Mouse (Mus musculus) ES-E14 (cell line): ENCODE data around the gene Fkbp10. TPM values are rescaled to one million over a fixed set of nuclear protein-coding genes. Genes with fewer than 3 reads are reported as not detected.

Source experiments
- DNase-seq: peaks from one replicate; pipeline ENCODE4 v3.0.0-alpha.2; 2013; ENCODE audit warnings: low read depth, low spot score
- H3K27ac ChIP-seq: 2 replicates; pipeline ENCODE4 v1.5.1; 2012; ENCODE audit warnings: low read depth, mild to moderate bottlenecking, low read length, moderate library complexity, mixed read lengths; ENCODE audit not compliant: poor library complexity, insufficient read depth, severe bottlenecking
- H3K36me3 ChIP-seq: 2 replicates; pipeline ENCODE4 v1.6.1; 2012; ENCODE audit warnings: mild to moderate bottlenecking, low read length, moderate library complexity, mixed read lengths; ENCODE audit not compliant: control insufficient read depth, poor library complexity, insufficient read depth, severe bottlenecking
- H3K4me1 ChIP-seq, 2 experiments: fragments of 150-350 bp in 1 of 2; sonication (generic) in 1 of 2; 2 replicates each; pipeline ENCODE4 v1.6.1; 2012; ENCODE audit warnings: low read length in 2 of 2, mild to moderate bottlenecking in 1 of 2, mixed read lengths in 1 of 2; ENCODE audit not compliant: control insufficient read depth in 2 of 2, insufficient read depth in 2 of 2, poor library complexity in 1 of 2
- H3K4me3 ChIP-seq, 2 experiments: fragments of 150-350 bp in 1 of 2; sonication (generic) in 1 of 2; 2 replicates each; pipeline ENCODE4 v1.5.1; 2012; ENCODE audit warnings: low read length in 2 of 2, low read depth in 1 of 2, mild to moderate bottlenecking in 1 of 2, mixed read lengths in 1 of 2; ENCODE audit not compliant: insufficient read depth in 1 of 2, poor library complexity in 1 of 2, severe bottlenecking in 1 of 2
- H3K9ac ChIP-seq: 2 replicates; pipeline ENCODE4 v1.6.1; 2012; ENCODE audit warnings: low read depth, mild to moderate bottlenecking, low read length, mixed read lengths; ENCODE audit not compliant: poor library complexity, insufficient read depth, severe bottlenecking
- H3K9me3 ChIP-seq: fragments of 150-350 bp; sonication (generic); 2 replicates; pipeline ENCODE4 v1.6.1; 2012; ENCODE audit warnings: low read depth, mild to moderate bottlenecking, low read length; ENCODE audit not compliant: control insufficient read depth, insufficient read depth
- CHD2 ChIP-seq: IDR thresholded peaks from 2 replicates; pipeline ENCODE4 v1.6.1; 2014; ENCODE audit warnings: mild to moderate bottlenecking, low read depth, low read length, inconsistent platforms
- HCFC1 ChIP-seq: IDR thresholded peaks from 2 replicates; pipeline ENCODE4 v1.6.1; 2012; ENCODE audit warnings: low read length, inconsistent platforms, borderline replicate concordance; ENCODE audit not compliant: insufficient read depth
- MAFK ChIP-seq: IDR thresholded peaks from 2 replicates; pipeline ENCODE4 v1.6.1; 2014; ENCODE audit warnings: mild to moderate bottlenecking, low read depth, low read length, inconsistent platforms; ENCODE audit not compliant: insufficient read depth
- ZC3H11A ChIP-seq: IDR thresholded peaks from 2 replicates; pipeline ENCODE4 v1.6.1; 2012; ENCODE audit warnings: low read depth, mild to moderate bottlenecking, inconsistent platforms, low read length, borderline replicate concordance
- ZNF384 ChIP-seq: IDR thresholded peaks from 2 replicates; pipeline ENCODE4 v1.6.1; 2012; ENCODE audit warnings: low read depth, low read length, inconsistent platforms
- in situ Hi-C, 2 experiments: fragments of 600-800 bp; cut with MboI; formaldehyde crosslinking; loops; one replicate each; pipeline ENCODE4 v1.15.1; 2025; ENCODE audit warnings: low sequenced_read_pairs in 2 of 2, inconsistent platforms in 1 of 2; ENCODE audit not compliant: unreplicated experiment in 2 of 2
- total RNA-seq: library from RNA; depleted of rRNA; stranded (reverse); fragments of 300-350 nt; gene quantifications from 2 replicates; pipeline ENCODE4 v1.2.3, GENCODE M21; 2012; rRNA removed

The Fkbp10 gene
- 73.3 and 102 TPM in 2 replicates for total RNA-seq

GRCm38 (mm10) chr11:100414914-100415822 is at the start of gene Fkbp10:
Fkbp10 (plus strand) TSS chr11:100415697.
- in situ Hi-C loops = no loop called here
- DNase-seq = no peak
- Histone ChIP-seq H3K9ac (peak within 1 kb of the TSS; percentile 71), H3K36me3 (no peaks in the 10 kb centered on the region), H3K9me3 (no peaks in the 10 kb centered on the region), H3K4me3 (peak within 1 kb of the TSS; percentile 69 to 73), H3K4me1 (peaks cover 2 to 21% of the 10 kb centered on the region in 2 experiments; a peak in 3 of 4 replicates), H3K27ac (peak within 1 kb of the TSS; percentile 9; the same call in 1 of the 2 replicates)
- TF ChIP-seq ZC3H11A (no peak), MAFK (no peak), ZNF384 (no peak), HCFC1 (no peak), CHD2 (no peak)

- Histone ChIP-seq H3K36me3 (peaks cover 37% of the 10 kb centered on the region), H3K27ac (0 out of 2 replicates have a peak overlapping the region, but pooled peaks have one; percentile 6), H3K9me3 (no peaks in the 10 kb centered on the region), H3K4me3 (no peak overlapping the region), H3K9ac (no peak overlapping the region), H3K4me1 (peaks cover 3 to 25% of the 10 kb centered on the region in 2 experiments; a peak in 3 of 4 replicates)
- DNase-seq = no peak
- TF ChIP-seq MAFK (no peak), CHD2 (no peak), ZC3H11A (no peak), HCFC1 (no peak), ZNF384 (no peak)
- in situ Hi-C loops = no loop called here
Observed at GRCm38 (mm10) chr11:100369145-100369544, 46.4 kb upstream of the Fkbp10 start.

GRCm38 (mm10) chr11:100369822-100370221 is 45.7 kb upstream of the Fkbp10 start:
- no peak for DNase-seq
- Histone ChIP-seq H3K4me3 (no peak overlapping the region), H3K27ac (no peak overlapping the region), H3K9me3 (no peaks in the 10 kb centered on the region), H3K36me3 (peaks cover 41% of the 10 kb centered on the region), H3K9ac (no peak overlapping the region), H3K4me1 (peaks cover 3 to 28% of the 10 kb centered on the region in 2 experiments; a peak in 3 of 4 replicates)
- no peak for TF ChIP-seq ZNF384
- no peak for TF ChIP-seq HCFC1
- TF ChIP-seq MAFK = no peak
- no peak for TF ChIP-seq CHD2
- no peak for TF ChIP-seq ZC3H11A
- in situ Hi-C loops = no loop called here

- H3K27ac ChIP-seq = 0 out of 2 replicates have a peak overlapping the region, but pooled peaks have one; percentile 4
- peaks cover 13 to 30% of the 10 kb centered on the region in 2 experiments; a peak in 3 of 4 replicates for H3K4me1 ChIP-seq
- no peaks in the 10 kb centered on the region for H3K9me3 ChIP-seq
- no peak overlapping the region for H3K4me3 ChIP-seq
- H3K36me3 ChIP-seq = peaks cover 50% of the 10 kb centered on the region
- TF ChIP-seq ZNF384 (no peak), CHD2 (no peak)
- in situ Hi-C loops = no loop called here
- no peak for DNase-seq
- no peak overlapping the region for H3K9ac ChIP-seq
Observed at GRCm38 (mm10) chr11:100371981-100372558, 43.4 kb upstream of the Fkbp10 start.
